Mouse (Mus musculus) forebrain, embryonic 11.5 days (tissue): ENCODE results near the gene B4galnt2. TPM values are rescaled to one million over a fixed set of nuclear protein-coding genes. Genes with fewer than 3 reads are reported as not detected.
"Not testable (repeated sequence)": the region's sequence is repeated elsewhere in the genome, so short reads cannot be mapped to it uniquely, and the experiment has no call there.

Source experiments
- ATAC-seq: fragments of 200-750 bp; cut with Nextera tagmentation; replicated peaks from 2 replicates; pipeline ENCODE4 v1.8.0; 2017; ENCODE audit warnings: moderate TSS enrichment; ENCODE audit not compliant: low FRiP score
- DNase-seq: peaks from one replicate; pipeline ENCODE4 v3.0.0-alpha.2; 2017; ENCODE audit warnings: low spot score
- H3K27ac ChIP-seq: fragments of 300-500 bp; sonication (generic); 2 replicates; pipeline ENCODE4 v1.5.1; 2014; ENCODE audit warnings: low read depth, low read length
- H3K27me3 ChIP-seq: fragments of 300-500 bp; sonication (generic); 2 replicates; pipeline ENCODE4 v1.6.1; 2014; ENCODE audit warnings: mild to moderate bottlenecking, low read length, mixed read lengths; ENCODE audit not compliant: control insufficient read depth, insufficient read depth
- H3K36me3 ChIP-seq: fragments of 300-500 bp; sonication (generic); 2 replicates; pipeline ENCODE4 v1.6.1; 2014; ENCODE audit warnings: mild to moderate bottlenecking, low read length, moderate library complexity, mixed read lengths; ENCODE audit not compliant: control insufficient read depth, insufficient read depth
- H3K4me1 ChIP-seq: fragments of 300-500 bp; sonication (generic); replicated peaks from 2 replicates; pipeline ENCODE4 v1.6.1; 2014; ENCODE audit warnings: low read length, mixed read lengths; ENCODE audit not compliant: control insufficient read depth, insufficient read depth
- H3K4me2 ChIP-seq: fragments of 300-500 bp; sonication (generic); 2 replicates; pipeline ENCODE4 v1.6.1; 2014; ENCODE audit warnings: low read depth, mild to moderate bottlenecking, low read length, moderate library complexity, mixed read lengths; ENCODE audit not compliant: severe bottlenecking
- H3K4me3 ChIP-seq: fragments of 300-500 bp; sonication (generic); 2 replicates; pipeline ENCODE4 v1.5.1; 2014; ENCODE audit warnings: low read depth, low read length
- H3K9ac ChIP-seq: fragments of 300-500 bp; sonication (generic); 2 replicates; pipeline ENCODE4 v1.6.1; 2014; ENCODE audit warnings: low read length
- H3K9me3 ChIP-seq: fragments of 300-500 bp; sonication (generic); 2 replicates; pipeline ENCODE4 v1.6.1; 2016; ENCODE audit warnings: low read length, mixed read lengths; ENCODE audit not compliant: control insufficient read depth
- WGBS: fragments of 180-500 bp; shearing (Covaris S2); extraction: QIAGEN DNeasy Blood & Tissue Kit; methylation state at CpG from one replicate; pipeline ENCODE4 v1.1.7; 2014; 5-methylcytosine and 5-hydroxymethylcytosine counted together
- polyA plus RNA-seq: library from polyadenylated mRNA; unstranded; fragments of >200 nt; fragmentation: Nextera tagmentation; extraction: Ambion mirVana; gene quantifications from 2 replicates; pipeline ENCODE4 v1.2.1, GENCODE M21; 2014

Gene B4galnt2
- polyA plus RNA-seq, 1 experiment from 2014 or later: not detected

GRCm38 (mm10) chr11:95936409-95936808 lies 21.7 kb upstream of the B4galnt2 start:
- H3K4me1 ChIP-seq: no peaks in the 10 kb centered on the region
- 88% methylated on average over 6 of the region's 6 CpGs for WGBS
- no peaks in the 10 kb centered on the region for H3K36me3 ChIP-seq
- H3K9me3 ChIP-seq: no peaks in the 10 kb centered on the region
- H3K4me3 ChIP-seq: no peak overlapping the region
- DNase-seq (no peak), ATAC-seq (no peak)
- H3K4me2 ChIP-seq: no peak overlapping the region
- H3K27me3 ChIP-seq: no peaks in the 10 kb centered on the region
- H3K27ac ChIP-seq: no peak overlapping the region
- H3K9ac ChIP-seq: no peak overlapping the region

GRCm38 (mm10) chr11:95932168-95932567 lies 17.5 kb upstream of the B4galnt2 start:
- not testable (repeated sequence) for H3K36me3 ChIP-seq, H3K9me3 ChIP-seq

GRCm38 (mm10) chr11:95926398-95926797 lies 11.7 kb upstream of the B4galnt2 start:
- H3K27ac ChIP-seq: no peak overlapping the region
- H3K4me1 ChIP-seq: no peaks in the 10 kb centered on the region
- 79% methylated on average over 4 of the region's 4 CpGs for WGBS
- no peaks in the 10 kb centered on the region for H3K36me3 ChIP-seq
- DNase-seq (no peak), ATAC-seq (no peak)
- peaks cover 2% of the 10 kb centered on the region; the same call in 1 of the 2 replicates for H3K27me3 ChIP-seq
- H3K9me3 ChIP-seq: peaks cover 2% of the 10 kb centered on the region; the same call in 1 of the 2 replicates
- H3K4me3 ChIP-seq: no peak overlapping the region
- H3K4me2 ChIP-seq: no peak overlapping the region
- no peak overlapping the region for H3K9ac ChIP-seq

More at GRCm38 (mm10) chr11:95932168-95932567, 17.5 kb upstream of the B4galnt2 start:
- 91% methylated on average over 8 of the region's 10 CpGs for WGBS
- H3K27ac ChIP-seq, H3K4me2 ChIP-seq, DNase-seq, H3K27me3 ChIP-seq, ATAC-seq, H3K4me3 ChIP-seq, H3K4me1 ChIP-seq, H3K9ac ChIP-seq: not testable (repeated sequence)

GRCm38 (mm10) chr11:95925976-95926375 lies 11.3 kb upstream of the B4galnt2 start:
- H3K4me2 ChIP-seq: no peak overlapping the region
- H3K27ac ChIP-seq: no peak overlapping the region
- DNase-seq (no peak), ATAC-seq (no peak)
- no peak overlapping the region for H3K9ac ChIP-seq
- peaks cover 2% of the 10 kb centered on the region; the same call in 1 of the 2 replicates for H3K9me3 ChIP-seq
- H3K36me3 ChIP-seq: no peaks in the 10 kb centered on the region
- WGBS: 91% methylated on average over 5 of the region's 5 CpGs
- H3K4me3 ChIP-seq: no peak overlapping the region
- H3K4me1 ChIP-seq: no peaks in the 10 kb centered on the region
- H3K27me3 ChIP-seq: peaks cover 2% of the 10 kb centered on the region; the same call in 1 of the 2 replicates

- H3K4me2 ChIP-seq: no peak overlapping the region
- 5% methylated on average over 2 of the region's 2 CpGs for WGBS
- no peak overlapping the region for H3K4me3 ChIP-seq
- H3K4me1 ChIP-seq: no peaks in the 10 kb centered on the region
- no peak overlapping the region for H3K27ac ChIP-seq
- ATAC-seq: no peak
- H3K9ac ChIP-seq: no peak overlapping the region
- DNase-seq: no peak
- H3K9me3 ChIP-seq: peaks cover 2% of the 10 kb centered on the region; the same call in 1 of the 2 replicates
- no peaks in the 10 kb centered on the region for H3K36me3 ChIP-seq
- peaks cover 2% of the 10 kb centered on the region; the same call in 1 of the 2 replicates for H3K27me3 ChIP-seq
These were observed 9.5 kb upstream of the B4galnt2 start for GRCm38 (mm10) chr11:95924215-95924614.

GRCm38 (mm10) chr11:95923477-95923876 lies 8.8 kb upstream of the B4galnt2 start:
- not testable (repeated sequence) for H3K4me2 ChIP-seq, H3K4me3 ChIP-seq, H3K9me3 ChIP-seq, H3K27me3 ChIP-seq, DNase-seq, ATAC-seq, H3K36me3 ChIP-seq, H3K27ac ChIP-seq, H3K4me1 ChIP-seq, H3K9ac ChIP-seq
- 0% methylated on average over 3 of the region's 6 CpGs for WGBS

- H3K27ac ChIP-seq: no peak overlapping the region
- no peak for ATAC-seq
- no peaks in the 10 kb centered on the region for H3K36me3 ChIP-seq
- no peak overlapping the region for H3K4me3 ChIP-seq
- 64% methylated on average over 12 of the region's 12 CpGs for WGBS
- H3K27me3 ChIP-seq: peaks cover 6% of the 10 kb centered on the region
- H3K4me2 ChIP-seq: no peak overlapping the region
- DNase-seq: no peak
- H3K4me1 ChIP-seq: no peaks in the 10 kb centered on the region
- H3K9ac ChIP-seq: no peak overlapping the region
- H3K9me3 ChIP-seq: no peaks in the 10 kb centered on the region; the same call in 1 of the 2 replicates
These were observed 7.4 kb upstream of the B4galnt2 start for GRCm38 (mm10) chr11:95921991-95922621.

GRCm38 (mm10) chr11:95916426-95916825 lies 1.7 kb upstream of the B4galnt2 start:
- Histone ChIP-seq H3K9me3 (no peaks in the 10 kb centered on the region), H3K27me3 (peaks cover 47% of the 10 kb centered on the region), H3K9ac (no peak overlapping the region), H3K27ac (no peak overlapping the region), H3K36me3 (no peaks in the 10 kb centered on the region), H3K4me2 (no peak overlapping the region), H3K4me3 (no peak overlapping the region), H3K4me1 (peaks cover 8% of the 10 kb centered on the region)
- DNase-seq: no peak
- ATAC-seq: no peak
- 2% methylated on average over 5 of the region's 5 CpGs for WGBS
